Mouse (Mus musculus): ENCODE measurements around the gene Shcbp1l.
"Not testable (repeated sequence)": the region's sequence is repeated elsewhere in the genome, so short reads cannot be mapped to it uniquely, and the experiment has no call there.

Gene Shcbp1l

DNA sequence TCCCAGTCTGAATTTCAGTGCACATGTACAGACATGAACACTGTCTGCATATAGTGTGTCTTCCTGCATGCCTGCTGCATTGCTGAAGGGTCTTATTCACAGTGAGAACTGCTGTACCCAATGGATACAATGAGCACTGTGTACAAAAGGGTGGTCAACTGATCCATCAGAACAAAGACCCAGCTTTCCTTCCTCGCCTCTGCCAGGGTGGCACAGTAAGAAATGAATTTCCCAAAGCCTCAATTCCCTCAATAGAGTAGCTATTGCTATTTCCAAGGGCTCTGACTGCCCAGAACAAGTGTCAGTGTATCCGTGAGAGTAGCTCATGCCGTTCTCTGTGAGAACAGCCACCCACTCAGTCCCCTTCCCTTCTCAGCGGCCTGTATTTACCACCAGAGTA, 7.2 kb upstream of the Shcbp1l start:
- DNase-seq (ENCODE audit: low read depth, low spot score): not testable (repeated sequence)

DNA sequence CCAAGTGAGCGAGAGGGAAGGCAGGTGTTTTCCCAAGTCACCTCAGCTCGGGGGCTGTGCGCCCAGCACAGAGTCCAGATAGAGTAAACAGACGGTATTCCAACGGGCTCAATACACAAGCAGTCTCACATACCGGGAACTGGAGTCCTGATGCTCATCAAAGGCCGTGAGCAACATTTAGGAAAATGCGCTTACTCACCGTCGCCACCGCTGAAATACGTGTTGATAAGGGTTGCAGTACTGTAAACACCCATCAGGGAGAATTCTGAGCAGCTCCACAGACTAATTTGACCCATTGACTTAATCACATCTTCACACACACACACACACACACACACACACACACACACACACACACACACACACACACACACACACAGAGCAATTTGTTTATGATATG, 691 bp upstream of the Shcbp1l start:
- no peak for DNase-seq (ENCODE audit: low read depth, low spot score)

DNA sequence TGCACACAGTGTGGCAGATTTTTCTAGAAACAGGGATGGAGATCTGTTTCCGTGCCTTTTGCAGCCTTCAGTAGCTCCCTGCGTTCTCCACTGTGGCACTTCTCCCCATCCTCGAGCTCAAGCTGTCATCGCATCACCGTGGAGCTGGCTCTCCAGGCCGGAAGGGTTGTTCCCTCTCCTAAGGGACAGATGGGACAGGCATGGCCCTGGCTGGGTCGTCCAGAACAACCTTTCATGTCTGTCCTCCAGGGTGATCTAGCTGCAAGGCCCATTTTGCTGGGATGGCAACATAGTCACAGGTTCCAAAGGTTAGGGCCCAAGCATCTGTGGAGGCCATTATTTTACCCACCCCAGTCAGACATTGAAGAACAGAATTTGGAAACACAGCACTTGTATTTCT, 6.2 kb downstream of the Shcbp1l start:
- DNase-seq (ENCODE audit: low read depth, low spot score): no peak

DNA sequence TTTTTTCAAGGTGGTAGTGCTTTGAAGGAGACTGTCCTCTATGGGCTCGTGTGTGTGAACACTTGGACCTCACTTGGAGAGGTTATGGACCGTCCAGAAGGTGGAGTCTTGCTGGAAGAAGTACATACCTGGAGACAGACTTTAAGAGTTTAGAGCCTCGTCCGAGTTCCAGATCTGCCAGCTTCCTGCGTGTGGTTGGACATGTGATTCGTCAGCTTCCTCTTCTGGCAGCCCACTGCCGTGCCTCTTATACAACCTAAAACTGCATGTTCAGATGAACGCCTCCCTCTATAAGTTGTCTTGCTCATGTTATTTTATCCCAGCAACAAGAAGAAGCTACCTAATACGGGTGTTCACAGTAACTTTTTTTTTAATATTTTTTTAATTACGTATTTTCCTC, 6.7 kb downstream of the Shcbp1l start:
- no peak for DNase-seq (ENCODE audit: low read depth, low spot score)

DNA sequence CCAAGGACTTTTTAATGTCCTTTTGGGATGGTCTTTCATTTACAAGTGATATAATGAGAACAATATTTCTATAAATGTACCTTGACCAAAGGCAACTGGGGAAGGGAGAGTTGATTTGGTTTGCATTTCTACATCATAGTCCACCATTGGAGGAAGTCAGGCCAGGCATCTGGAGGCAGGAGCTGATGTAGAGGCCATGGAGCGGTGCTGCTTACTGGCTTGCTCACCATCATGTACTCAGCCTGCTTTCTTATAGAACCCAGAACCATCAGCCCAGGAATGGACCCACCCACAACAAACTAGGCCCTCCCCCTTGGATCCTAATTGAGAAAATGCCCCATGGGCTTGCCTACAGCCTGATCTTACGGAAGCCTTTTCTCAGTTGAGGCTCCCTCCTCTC, 7.4 kb downstream of the Shcbp1l start:
- no peak for DNase-seq (ENCODE audit: low read depth, low spot score)

DNA sequence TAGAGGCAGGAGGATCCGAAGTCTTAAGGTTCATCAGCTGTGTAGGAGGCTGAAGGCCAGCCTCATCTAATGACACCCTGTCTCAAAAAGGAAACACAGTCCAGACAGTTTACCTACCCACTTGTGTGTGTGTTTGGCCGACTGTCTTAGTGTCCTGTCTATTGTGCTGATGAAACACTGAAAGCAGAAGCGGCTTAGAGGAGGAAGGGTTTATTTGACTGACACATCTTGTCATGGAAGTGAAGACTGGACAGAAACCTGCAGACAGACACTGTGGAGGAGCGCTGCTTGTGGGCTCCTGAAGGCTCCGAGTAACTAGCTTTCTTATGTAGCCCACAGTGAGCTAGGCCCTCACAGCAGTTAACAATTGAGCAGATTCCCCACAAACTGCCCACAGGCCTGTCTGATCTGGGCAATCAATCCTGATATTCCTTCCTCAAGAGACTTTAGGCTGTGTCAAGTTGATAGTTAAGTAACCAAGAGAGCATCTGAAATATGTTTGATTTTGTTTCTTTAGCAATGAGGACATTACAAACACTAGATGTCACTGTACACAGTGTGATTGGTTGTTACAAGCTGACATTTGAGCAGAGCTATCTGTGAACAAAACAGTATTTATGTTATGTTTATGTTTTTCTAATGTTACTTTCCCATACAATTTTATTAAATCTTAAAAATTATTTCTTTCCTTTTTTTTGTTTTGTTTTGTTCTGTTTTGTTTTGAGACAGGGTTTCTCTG, 9.1 kb downstream of the Shcbp1l start:
- DNase-seq (ENCODE audit: low read depth, low spot score): no peak

DNA sequence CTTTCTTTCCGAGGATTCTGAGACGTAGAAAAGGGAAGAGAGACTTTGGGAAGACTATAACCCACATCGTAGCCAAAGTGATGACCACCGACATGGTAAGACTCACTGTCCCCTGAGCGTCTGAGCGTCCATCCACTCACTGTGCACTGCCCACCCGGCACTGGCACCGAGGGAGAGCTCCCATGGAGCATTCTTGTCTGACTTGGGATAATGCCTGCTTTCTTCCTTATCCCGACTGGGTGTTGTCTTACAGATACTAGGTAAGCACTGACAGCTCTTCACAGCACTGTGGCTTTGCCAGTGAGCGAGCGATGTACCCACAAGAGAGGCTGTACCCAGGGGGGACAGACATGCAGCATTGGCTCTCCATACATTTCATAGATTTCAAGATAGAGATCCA, 12.6 kb downstream of the Shcbp1l start:
- DNase-seq (ENCODE audit: low read depth, low spot score): no peak

DNA sequence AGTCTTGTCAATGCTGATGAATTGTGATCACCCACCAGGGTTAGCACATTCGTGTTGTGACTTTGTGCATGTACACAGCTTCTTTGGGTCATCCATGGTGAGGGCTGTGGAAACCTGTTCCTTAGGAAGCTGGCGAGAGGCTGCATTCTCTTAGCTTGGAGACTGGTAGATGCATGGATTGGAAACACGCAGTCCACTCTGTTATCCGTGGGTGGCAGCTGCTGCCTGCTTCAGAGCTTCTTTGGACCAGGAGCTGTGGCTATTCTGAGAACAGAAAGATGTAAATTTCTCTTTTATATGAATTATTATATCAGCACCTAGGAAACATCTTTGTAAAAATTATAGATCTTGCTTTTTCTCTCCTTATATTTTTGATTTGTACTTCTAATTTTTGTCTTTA, 15.8 kb downstream of the Shcbp1l start:
- no peak for DNase-seq (ENCODE audit: low read depth, low spot score)

DNA sequence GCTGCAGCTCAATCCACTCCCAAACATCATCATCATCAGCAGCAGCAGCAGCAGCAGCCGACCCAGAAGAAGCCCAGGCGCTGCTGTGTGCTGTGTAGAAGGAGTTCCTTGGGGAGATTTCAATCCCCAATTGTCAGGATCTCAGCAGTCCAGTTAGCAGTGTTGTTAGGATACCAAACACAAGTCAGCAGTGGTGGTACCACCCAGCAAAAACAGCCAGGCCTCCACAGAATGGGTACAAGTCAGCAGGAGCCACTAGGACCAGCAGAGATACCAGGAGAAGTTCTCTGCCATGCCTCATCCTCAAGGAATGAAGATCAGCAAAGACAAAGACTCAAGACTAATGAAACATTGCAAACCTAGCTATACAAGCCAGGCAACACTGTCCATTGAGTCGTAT, 16.7 kb downstream of the Shcbp1l start:
- DNase-seq (ENCODE audit: low read depth, low spot score): no peak

DNA sequence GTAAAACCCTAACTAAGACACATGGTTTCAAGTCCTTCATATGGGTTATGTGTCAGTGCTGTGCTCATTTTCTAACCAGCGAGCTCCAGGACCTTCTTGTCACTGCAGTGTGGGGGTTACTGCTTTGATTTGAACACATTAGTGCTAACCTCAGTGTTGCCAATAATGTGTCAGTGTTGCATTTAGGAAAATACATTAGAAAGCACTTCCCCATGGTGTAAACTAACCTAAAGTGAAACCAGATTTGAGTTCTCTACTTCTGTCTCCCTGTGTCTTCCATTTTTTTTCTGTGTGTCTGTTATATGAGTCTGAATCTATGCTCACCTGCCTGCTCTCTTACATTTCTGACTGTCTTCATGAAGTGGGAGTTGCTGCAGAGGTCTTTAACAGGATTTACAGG, 18.1 kb downstream of the Shcbp1l start:
- DNase-seq (ENCODE audit: low read depth, low spot score): no peak

DNA sequence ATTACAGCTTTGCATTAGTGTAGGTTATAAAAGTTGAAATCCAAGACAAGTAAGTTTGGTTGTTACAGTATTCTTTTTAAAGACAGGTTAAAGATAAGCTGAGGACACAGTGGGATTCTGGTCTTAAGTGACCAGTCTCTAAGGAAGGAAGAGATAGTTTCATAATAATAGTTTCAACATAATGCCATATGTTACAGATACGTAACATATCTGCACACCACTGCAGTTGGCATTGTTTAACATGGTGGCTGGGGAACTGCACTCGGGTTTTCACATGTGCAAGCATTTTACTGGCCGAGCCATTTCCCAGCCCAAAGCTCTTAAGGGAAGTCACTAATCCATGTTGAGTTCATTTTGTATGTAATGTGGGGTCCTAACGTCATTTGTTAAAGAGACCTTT, 18.7 kb downstream of the Shcbp1l start:
- DNase-seq (ENCODE audit: low read depth, low spot score): no peak

DNA sequence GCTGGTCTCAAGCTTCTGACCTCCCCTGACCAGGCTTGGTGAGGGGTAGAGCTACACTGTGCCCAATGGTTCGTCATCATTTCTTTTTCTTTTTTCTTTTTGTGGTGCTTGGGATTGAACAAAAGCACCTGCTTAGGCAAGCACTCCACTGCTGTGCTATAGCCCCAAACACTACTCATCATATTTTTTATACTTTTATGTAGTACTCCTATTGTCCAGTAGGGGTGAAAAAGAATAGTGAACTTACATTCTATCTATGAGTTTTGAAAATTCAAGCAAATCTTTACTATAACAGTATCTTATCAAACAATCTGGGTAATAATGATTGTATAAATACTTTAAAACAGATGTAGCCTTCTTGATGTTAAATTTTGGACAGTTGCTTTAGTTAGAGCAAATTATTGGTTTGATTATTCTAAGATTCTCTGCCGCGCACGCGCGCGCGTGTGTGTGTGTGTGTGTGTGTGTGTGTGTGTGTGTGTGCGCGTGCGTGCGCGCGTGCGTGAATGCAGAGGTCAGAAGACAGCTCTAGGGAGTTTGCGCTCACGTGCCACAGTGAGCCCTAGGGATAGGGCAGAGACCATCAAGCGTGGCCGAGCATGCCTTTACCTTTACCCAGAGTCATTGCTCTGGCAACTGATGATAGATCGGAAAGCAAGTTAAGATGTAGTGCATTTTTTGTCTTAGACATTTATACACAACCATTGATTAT, 21.3 kb downstream of the Shcbp1l start:
- no peak for DNase-seq (ENCODE audit: low read depth, low spot score)

DNA sequence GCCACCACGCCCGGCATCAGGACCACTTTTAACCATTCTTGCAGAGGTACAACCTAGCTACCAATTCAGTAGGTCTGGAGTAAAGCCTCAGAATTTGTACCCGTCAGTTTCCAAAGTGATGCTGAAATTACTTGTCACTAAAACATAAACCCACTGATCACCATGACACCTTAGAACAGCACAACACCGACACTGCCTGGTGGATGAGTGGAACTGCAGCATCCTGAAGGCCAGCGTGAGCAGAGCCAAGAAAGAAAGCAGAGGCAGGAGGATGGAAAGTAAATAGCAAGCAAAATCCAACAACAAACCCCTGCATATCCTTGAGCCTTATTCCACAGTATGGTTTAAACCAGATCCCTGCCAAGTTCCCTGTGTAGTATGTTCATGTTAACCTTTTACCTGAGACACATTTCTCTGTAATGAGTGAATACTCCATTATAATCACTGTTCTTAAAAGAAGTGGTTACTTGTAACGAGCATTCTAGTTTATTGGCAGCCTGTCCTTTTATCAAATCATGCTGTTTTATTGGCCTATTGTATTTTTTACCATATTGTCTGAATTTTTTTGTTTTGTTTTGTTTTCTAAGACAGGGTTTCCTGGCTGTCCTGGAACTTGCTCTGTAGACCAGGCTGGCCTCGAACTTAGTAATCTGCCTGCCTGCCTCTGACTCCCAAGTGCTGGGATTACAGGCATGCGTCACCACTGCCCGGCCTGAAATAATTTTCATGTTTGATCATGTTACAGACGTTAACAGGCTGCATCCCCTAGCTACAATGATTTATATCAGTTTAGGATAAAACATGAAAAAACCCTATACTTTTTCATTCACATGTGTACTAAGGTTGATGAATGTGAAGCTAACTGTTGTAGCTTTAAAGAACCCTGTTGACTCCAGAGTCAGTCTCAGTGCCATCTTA, 26.5 kb downstream of the Shcbp1l start:
- DNase-seq (ENCODE audit: low read depth, low spot score): peak; percentile 61

DNA sequence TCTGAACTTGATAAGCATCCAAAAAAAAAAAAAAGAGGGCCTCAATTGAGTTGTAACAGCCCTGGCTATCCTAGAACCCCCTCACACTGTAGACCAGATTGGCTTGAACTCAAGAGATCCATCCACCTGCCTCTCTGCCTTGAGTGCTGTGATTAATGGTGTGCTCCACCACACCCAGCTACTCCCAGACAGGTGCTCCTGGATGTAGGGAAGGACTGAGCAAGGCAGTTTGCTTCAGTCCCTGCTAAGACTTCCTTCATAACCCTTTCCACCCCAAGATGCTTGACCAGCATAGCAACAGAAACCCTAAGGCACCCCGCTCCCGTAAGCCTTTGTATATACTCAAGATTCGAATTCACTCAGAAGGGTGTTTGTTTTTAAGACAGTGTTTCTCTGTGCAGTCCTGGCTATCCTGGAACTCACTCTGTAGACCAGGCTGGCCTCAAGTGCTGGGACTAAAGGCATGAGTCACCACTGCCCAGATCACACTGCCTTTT, 28.2 kb downstream of the Shcbp1l start:
- DNase-seq (ENCODE audit: low read depth, low spot score): no peak

DNA sequence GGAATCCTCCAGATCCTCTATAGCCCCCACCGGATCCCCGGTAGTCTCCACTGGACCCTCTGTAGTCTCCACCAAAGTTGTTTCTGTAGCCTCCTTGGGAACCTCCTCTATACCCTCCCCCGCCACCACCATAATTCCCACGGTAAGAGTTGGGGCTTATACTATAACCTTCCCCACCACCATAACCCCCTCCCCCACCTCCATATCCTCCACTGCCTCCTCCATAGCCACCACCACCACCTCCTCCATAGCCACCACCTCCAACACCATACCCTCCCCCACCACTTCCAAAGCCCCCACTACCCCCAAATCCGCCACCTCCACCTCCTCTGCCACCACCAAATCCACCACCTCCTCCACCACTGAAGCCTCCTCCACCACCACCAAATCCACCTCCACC, 31.2 kb downstream of the Shcbp1l start:
- no peak for DNase-seq (ENCODE audit: low read depth, low spot score)

DNA sequence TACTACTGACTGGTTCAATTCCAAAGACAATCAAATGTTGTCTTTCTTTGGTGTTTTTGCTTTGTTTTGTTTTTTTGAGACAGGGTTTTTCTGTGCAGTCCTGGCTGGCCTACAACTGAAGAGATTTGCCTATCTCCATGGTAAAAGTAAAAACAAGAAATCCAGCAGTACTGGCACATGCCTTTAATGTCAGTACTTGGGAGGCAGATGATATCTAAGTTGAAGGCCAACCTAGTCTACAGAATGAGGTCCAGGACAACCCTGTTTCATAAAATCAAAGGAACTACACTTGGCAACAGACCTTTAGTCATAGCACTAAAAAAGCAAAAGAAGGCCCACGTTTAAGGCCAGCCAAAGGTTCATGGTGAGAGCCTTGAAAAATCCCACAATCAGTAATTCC, 36.8 kb downstream of the Shcbp1l start:
- no peak for DNase-seq (ENCODE audit: low read depth, low spot score)

DNA sequence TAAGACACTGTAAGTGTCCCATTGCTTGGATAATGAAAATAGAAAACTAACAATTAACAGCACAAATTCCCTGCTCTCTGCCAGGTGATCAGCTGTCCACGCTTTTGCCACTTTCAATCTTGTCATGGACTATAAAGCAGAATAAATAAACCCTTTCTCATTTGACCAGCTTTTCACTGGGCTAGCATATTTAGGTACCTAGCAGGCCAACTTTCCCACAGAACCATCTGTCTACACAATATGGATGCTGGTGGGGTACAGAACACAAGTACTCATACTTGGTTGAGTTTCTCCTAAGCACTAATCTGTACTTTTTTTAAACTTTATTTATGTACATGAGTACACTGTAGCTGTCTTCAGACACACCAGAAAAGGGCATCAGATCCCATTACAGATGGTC, 54.3 kb downstream of the Shcbp1l start:
- no peak for DNase-seq (ENCODE audit: low read depth, low spot score)

DNA sequence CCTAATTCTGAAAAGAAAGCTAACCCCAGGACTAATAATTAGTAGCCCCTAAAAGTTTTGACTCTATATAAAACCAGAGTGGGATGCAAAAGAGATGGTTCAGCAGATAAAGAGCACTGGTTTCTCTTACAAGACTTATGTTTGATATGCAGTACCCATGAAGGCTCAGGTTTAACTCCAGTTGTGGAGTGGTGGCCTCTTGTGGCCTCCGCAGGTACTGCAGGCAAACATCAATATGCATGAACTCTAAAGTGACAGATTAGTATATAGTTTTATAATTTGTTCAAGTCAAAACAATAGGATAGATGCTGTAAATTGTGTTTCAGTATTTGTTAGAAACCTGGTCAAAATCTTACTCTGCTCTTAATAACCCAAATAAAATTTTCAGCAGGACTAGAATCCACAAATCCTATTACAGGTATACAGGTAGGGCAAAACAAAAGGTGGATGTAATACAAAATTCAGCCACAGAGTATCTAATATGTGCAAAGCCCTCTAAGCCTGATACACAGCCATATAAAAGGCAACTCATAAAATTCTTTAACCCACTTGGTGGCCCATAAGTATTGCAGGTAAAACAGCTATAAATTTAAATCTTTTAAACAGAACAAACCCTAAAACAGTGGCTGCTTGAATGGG, 55.5 kb downstream of the Shcbp1l start:
- DNase-seq (ENCODE audit: low read depth, low spot score): peak; percentile 75

DNA sequence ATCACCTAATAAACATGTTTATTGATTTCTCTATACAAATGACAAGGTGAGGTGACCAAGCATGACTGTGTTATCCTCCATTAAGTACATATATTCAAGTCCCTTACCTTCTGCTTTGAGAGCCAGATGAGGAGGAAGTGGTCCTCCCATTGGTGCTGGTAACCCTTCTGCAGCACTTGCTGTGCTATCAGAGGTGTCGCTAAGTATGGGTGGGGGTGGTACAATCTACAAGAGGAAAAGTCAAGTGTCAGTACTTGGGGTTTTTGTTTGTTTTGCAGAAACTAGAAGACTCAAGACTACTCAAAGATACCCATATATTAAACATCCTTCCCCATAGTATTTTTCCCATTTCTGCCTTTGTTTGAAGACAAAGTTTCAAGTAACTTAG, 56.1 kb downstream of the Shcbp1l start:
- DNase-seq (ENCODE audit: low read depth, low spot score): peak; percentile 27

DNA sequence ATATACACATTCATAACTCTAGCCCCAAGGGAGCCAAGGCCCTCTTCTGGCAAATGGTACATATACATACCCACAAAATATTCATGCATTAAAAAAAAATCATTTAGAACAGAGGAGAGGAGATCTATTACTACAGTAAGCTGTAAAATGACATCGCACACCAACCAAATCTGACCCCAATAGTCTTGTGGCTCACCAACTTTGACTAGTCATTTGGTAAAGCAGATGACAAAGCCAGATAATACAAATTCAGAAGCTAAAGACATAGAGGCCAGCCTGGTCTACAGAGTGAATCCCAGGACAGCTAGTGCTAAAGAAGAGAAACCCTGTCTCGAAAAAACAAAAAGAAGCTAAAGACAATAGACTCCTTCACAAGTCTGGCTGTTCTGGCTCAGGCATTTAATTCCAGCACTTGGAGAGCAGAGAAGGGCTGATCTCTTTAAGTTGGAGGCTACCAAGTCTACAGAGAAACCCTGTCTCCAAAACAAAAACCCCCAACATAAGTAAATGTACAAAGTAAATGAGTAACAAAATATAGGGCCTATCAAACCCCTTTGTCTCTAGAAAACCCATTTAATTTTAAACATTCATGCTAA, 60.3 kb downstream of the Shcbp1l start:
- DNase-seq (ENCODE audit: low read depth, low spot score): no peak

DNA sequence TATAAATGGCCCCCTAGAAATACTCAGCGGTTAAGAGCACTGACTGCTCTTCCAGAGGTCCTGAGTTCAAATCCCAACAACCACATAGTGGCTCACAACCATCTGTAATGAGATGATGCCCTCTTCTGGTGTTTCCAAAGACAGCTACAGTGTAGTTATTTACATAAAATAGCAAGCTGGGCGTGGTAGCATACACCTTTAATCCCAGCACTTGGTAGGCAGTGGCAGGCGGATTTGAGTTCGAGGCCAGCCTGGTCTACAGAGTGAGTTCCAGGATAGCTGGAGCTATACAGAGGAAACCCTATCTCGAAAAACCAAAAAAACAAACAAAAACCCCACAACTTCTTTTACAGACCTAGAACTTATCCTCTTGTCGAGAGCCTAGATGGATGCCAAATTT, 61.2 kb downstream of the Shcbp1l start:
- peak; percentile 46 for DNase-seq (ENCODE audit: low read depth, low spot score)
